Mouse (Mus musculus) CH12.LX (cell line): ENCODE measurements around the gene Mrps23. TPM values are rescaled to one million over a fixed set of nuclear protein-coding genes. Genes with fewer than 3 reads are reported as not detected.

ENCODE experiments used
- DNase-seq: peaks from one replicate; pipeline ENCODE4 v3.0.0-alpha.2; 2013; ENCODE audit errors: extremely low read depth
- H3K27ac ChIP-seq: 2 replicates; pipeline ENCODE4 v1.5.1; 2012; ENCODE audit warnings: low read depth, mild to moderate bottlenecking, control low read depth, moderate library complexity; ENCODE audit not compliant: insufficient read depth
- H3K27me3 ChIP-seq: replicated peaks from 2 replicates; pipeline ENCODE3; 2012; ENCODE audit warnings: inconsistent platforms
- H3K36me3 ChIP-seq, 2 experiments: replicated peaks in 1 of 2; 2 replicates each; pipeline versions ENCODE3 to v1.6.1; 2012; ENCODE audit warnings: inconsistent platforms in 1 of 2, low read length in 1 of 2, mild to moderate bottlenecking in 1 of 2, mixed read lengths in 1 of 2, moderate library complexity in 1 of 2; ENCODE audit not compliant: control insufficient read depth in 1 of 2, insufficient read depth in 1 of 2
- H3K4me1 ChIP-seq, 2 experiments: 2 replicates each; pipeline ENCODE4 v1.6.1; 2012; ENCODE audit warnings: inconsistent platforms in 1 of 2, moderate library complexity in 1 of 2; ENCODE audit not compliant: insufficient read depth in 2 of 2, control insufficient read depth in 1 of 2
- H3K4me2 ChIP-seq: 2 replicates; pipeline ENCODE4 v1.6.1; 2012; ENCODE audit warnings: low read depth, mild to moderate bottlenecking, control low read depth; ENCODE audit not compliant: poor library complexity, insufficient read depth, severe bottlenecking
- H3K4me3 ChIP-seq, 3 experiments: fragments of 150-350 bp in 1 of 3; sonication (generic) in 1 of 3; replicated peaks in 1 of 3; 2 replicates each; pipeline versions ENCODE3 to v1.5.1; 2011 to 2012; ENCODE audit warnings: low read depth in 2 of 3, low read length in 2 of 3, mild to moderate bottlenecking in 2 of 3, moderate library complexity in 2 of 3, control low read depth in 1 of 3, improper control_type of control experiment in 1 of 3, inconsistent platforms in 1 of 3, mixed read lengths in 1 of 3; ENCODE audit not compliant: poor library complexity in 1 of 3
- H3K79me2 ChIP-seq: replicated peaks from 2 replicates; pipeline ENCODE4 v1.6.1; 2012; ENCODE audit warnings: mild to moderate bottlenecking, moderate library complexity; ENCODE audit not compliant: control insufficient read depth, poor library complexity, insufficient read depth, severe bottlenecking; ENCODE audit errors: extremely low read depth
- H3K9ac ChIP-seq: 2 replicates; pipeline ENCODE4 v1.6.1; 2012; ENCODE audit warnings: low read depth, mild to moderate bottlenecking, control low read depth, moderate library complexity; ENCODE audit not compliant: insufficient read depth
- H3K9me3 ChIP-seq: replicated peaks from 2 replicates; pipeline ENCODE3; 2012; ENCODE audit warnings: low read length, inconsistent platforms, mixed read lengths
- BHLHE40 ChIP-seq: IDR thresholded peaks from 2 replicates; pipeline ENCODE4 v1.6.1; 2011; ENCODE audit warnings: mild to moderate bottlenecking, low read depth, low read length, improper control_type of control experiment
- CHD1 ChIP-seq: IDR thresholded peaks from 2 replicates; pipeline ENCODE4 v1.6.1; 2012; ENCODE audit warnings: low read depth, low read length, improper control_type of control experiment, inconsistent platforms
- CHD2 ChIP-seq: IDR thresholded peaks from 2 replicates; pipeline ENCODE4 v1.6.1; 2011; ENCODE audit warnings: low read length, improper control_type of control experiment
- CTCF ChIP-seq, 2 experiments: IDR thresholded peaks in 1 of 2; conservative IDR thresholded peaks in 1 of 2; 2 replicates each; pipeline ENCODE4 v1.5.1; 2011 to 2012; ENCODE audit warnings: low read depth in 2 of 2, low read length in 2 of 2, improper control_type of control experiment in 1 of 2, inconsistent platforms in 1 of 2, mild to moderate bottlenecking in 1 of 2, moderate library complexity in 1 of 2
- ETS1 ChIP-seq: conservative IDR thresholded peaks from 2 replicates; pipeline ENCODE4 v1.6.1; 2012; ENCODE audit warnings: low read depth, mild to moderate bottlenecking, inconsistent platforms, low read length, improper control_type of control experiment, moderate library complexity
- GABPA ChIP-seq: IDR thresholded peaks from 2 replicates; pipeline ENCODE4 v1.6.1; 2012; ENCODE audit warnings: low read depth, low read length, improper control_type of control experiment, inconsistent platforms; ENCODE audit not compliant: insufficient replicate concordance
- IRF4 ChIP-seq: IDR thresholded peaks from 2 replicates; pipeline ENCODE4 v1.6.1; 2014; ENCODE audit warnings: low read depth, mild to moderate bottlenecking, inconsistent platforms, low read length, improper control_type of control experiment
- MAZ ChIP-seq: IDR thresholded peaks from 2 replicates; pipeline ENCODE4 v1.6.1; 2012; ENCODE audit warnings: low read depth, mild to moderate bottlenecking, inconsistent platforms, low read length, improper control_type of control experiment, moderate library complexity
- MEF2A ChIP-seq: IDR thresholded peaks from 2 replicates; pipeline ENCODE4 v1.6.1; 2014; ENCODE audit warnings: low read depth, mild to moderate bottlenecking, inconsistent platforms, low read length, improper control_type of control experiment, borderline replicate concordance
- MYC ChIP-seq: IDR thresholded peaks from 2 replicates; pipeline ENCODE4 v1.6.1; 2011; ENCODE audit warnings: low read depth, mild to moderate bottlenecking, improper control_type of control experiment, low read length
- NELFE ChIP-seq: IDR thresholded peaks from 2 replicates; pipeline ENCODE4 v1.6.1; 2011; ENCODE audit warnings: low read depth, low read length, improper control_type of control experiment
- RAD21 ChIP-seq: IDR thresholded peaks from 2 replicates; pipeline ENCODE4 v1.6.1; 2011; ENCODE audit warnings: low read depth, mild to moderate bottlenecking, low read length, improper control_type of control experiment, moderate library complexity
- SMC3 ChIP-seq: IDR thresholded peaks from 2 replicates; pipeline ENCODE4 v1.6.1; 2011; ENCODE audit warnings: low read depth, low read length, improper control_type of control experiment
- TBP ChIP-seq: conservative IDR thresholded peaks from 2 replicates; pipeline ENCODE4 v1.6.1; 2011; ENCODE audit warnings: low read depth, low read length, improper control_type of control experiment
- TCF12 ChIP-seq: IDR thresholded peaks from 2 replicates; pipeline ENCODE4 v1.6.1; 2014; ENCODE audit warnings: low read depth, mild to moderate bottlenecking, inconsistent platforms, low read length, improper control_type of control experiment
- UBTF ChIP-seq: IDR thresholded peaks from 2 replicates; pipeline ENCODE4 v1.6.1; 2012; ENCODE audit warnings: low read depth, mild to moderate bottlenecking, inconsistent platforms, low read length, improper control_type of control experiment, moderate library complexity
- ZC3H11A ChIP-seq: IDR thresholded peaks from 2 replicates; pipeline ENCODE4 v1.6.1; 2012; ENCODE audit warnings: low read depth, mild to moderate bottlenecking, inconsistent platforms, low read length, improper control_type of control experiment
- ZMIZ1 ChIP-seq: IDR thresholded peaks from 2 replicates; pipeline ENCODE4 v1.6.1; 2012; ENCODE audit warnings: low read depth, mild to moderate bottlenecking, inconsistent platforms, low read length, improper control_type of control experiment
- ZNF384 ChIP-seq: IDR thresholded peaks from 2 replicates; pipeline ENCODE4 v1.6.1; 2012; ENCODE audit warnings: low read depth, low read length, improper control_type of control experiment, inconsistent platforms
- dilution Hi-C: fragments of 300-500 bp; cut with MboI; formaldehyde crosslinking; loops from 2 replicates; pipeline ENCODE4 v1.14.3; 2020; ENCODE audit warnings: low sequenced_read_pairs; ENCODE audit not compliant: extremely low pct_unique_long_range_greater_than_20kb, extremely low pct_ligation_motif_present
- in situ Hi-C: fragments of 300-500 bp; cut with MboI; formaldehyde crosslinking; loops from 3 replicates; pipeline ENCODE4 v1.14.3; 2019; ENCODE audit warnings: low sequenced_read_pairs, low pct_ligation_motif_present, low pct_unique_long_range_greater_than_20kb, mixed read lengths
- polyA plus RNA-seq: library from polyadenylated mRNA; unstranded; fragments of >175 nt; gene quantifications from 2 replicates; pipeline ENCODE4 v1.2.1, GENCODE M21; 2012; ENCODE audit warnings: low read depth; ENCODE audit not compliant: insufficient read length
- total RNA-seq, 2 experiments: library from RNA; depleted of rRNA; stranded (reverse); fragments of 300-350 nt in 1 of 2; fragments of >200 nt in 1 of 2; gene quantifications; 2 replicates each; pipeline ENCODE4 v1.2.3; 2012 to 2014

Mrps23 gene
- total and polyA plus RNA-seq, 3 experiments: 185 to 233 (median 227) TPM

GRCm38 (mm10) chr11:88161051-88161581 is 43.1 kb upstream of the Mrps23 start:
- peaks cover 0 to 16% of the 10 kb centered on the region in 2 experiments; a peak in 2 of 4 replicates for H3K4me1 ChIP-seq
- H3K4me3 ChIP-seq: peak overlapping the region in 1 of 3 experiments; percentile 9
- H3K27me3 ChIP-seq: peaks cover 65% of the 10 kb centered on the region
- no peak for DNase-seq
- no peaks in the 10 kb centered on the region for H3K9me3 ChIP-seq
- H3K79me2 ChIP-seq: no peaks in the 10 kb centered on the region
- dilution Hi-C loops: no loop called here
- H3K36me3 ChIP-seq: no peaks in the 10 kb centered on the region
- no peak for TF ChIP-seq CHD1
- 0 out of 2 replicates have a peak, but pooled peaks have one; percentile 38 for TF ChIP-seq IRF4
- 0 out of 2 replicates have a peak, but pooled peaks have one; percentile 36 for TF ChIP-seq TCF12
- 0 out of 2 replicates have a peak, but pooled peaks have one; percentile 59 for TF ChIP-seq MAZ
- TF ChIP-seq UBTF: no peak
- 0 out of 2 replicates have a peak, but pooled peaks have one; percentile 4 for TF ChIP-seq BHLHE40
- TF ChIP-seq, all 38 proteins: peak for 4
- H3K9ac ChIP-seq: no peak overlapping the region
- in situ Hi-C loops: no loop called here
- H3K27ac ChIP-seq: no peak overlapping the region
- H3K4me2 ChIP-seq: peak overlapping the region; percentile 98

DNA sequence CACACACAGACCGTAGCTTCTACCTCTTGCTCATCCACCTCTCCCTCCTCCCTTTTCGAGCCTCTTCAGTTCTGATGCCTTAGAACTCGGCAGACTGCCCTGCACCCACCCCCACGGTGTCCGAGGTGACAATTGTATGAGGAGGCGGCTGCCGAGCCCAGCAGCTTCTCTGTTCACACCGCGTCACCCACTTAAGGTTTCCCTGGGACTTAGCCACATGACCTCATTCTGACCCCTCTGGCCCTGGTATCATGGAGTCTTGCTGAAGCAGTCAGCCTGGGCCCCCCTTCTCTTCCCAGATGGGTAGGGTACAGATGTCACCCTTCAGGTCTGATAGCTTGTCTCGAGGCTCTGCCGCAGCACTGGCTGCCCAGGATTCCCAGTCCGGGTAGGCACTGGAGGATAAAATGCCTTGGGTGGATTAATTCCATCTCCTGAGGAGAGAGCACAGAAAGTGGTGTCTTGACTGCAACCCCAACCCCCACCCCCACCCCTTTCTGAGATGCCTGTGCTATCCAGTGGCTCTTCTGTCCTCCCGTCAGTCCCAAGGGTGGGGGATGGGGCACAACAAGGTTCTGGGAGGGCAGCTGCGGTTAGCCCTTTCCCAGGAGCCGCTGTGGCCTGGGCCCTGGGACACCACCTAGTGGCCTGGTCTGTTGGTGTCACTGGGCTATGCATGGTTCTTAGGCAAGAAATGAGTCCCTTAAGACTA is 42.4 kb upstream of the Mrps23 start:
- in situ Hi-C loops (no loop called here), dilution Hi-C loops (no loop called here)
- peaks cover 69% of the 10 kb centered on the region for H3K27me3 ChIP-seq
- DNase-seq: peak; percentile 76
- no peaks in the 10 kb centered on the region for H3K9me3 ChIP-seq
- peak overlapping the region; percentile 98 for H3K4me2 ChIP-seq
- TF ChIP-seq MYC: no peak
- TF ChIP-seq TCF12: 0 out of 2 replicates have a peak, but pooled peaks have one; percentile 42
- peak; percentile 87 for TF ChIP-seq RAD21
- peak; percentile 86 for TF ChIP-seq CHD2
- no peak for TF ChIP-seq ZMIZ1
- peak; percentile 63; the same call in 1 of the 2 replicates for TF ChIP-seq ZC3H11A
- 0 out of 2 replicates have a peak, but pooled peaks have one; percentile 12 for TF ChIP-seq MAZ
- no peak for TF ChIP-seq TBP
- TF ChIP-seq ETS1: no peak; the same call in 1 of the 2 replicates
- TF ChIP-seq GABPA: no peak
- TF ChIP-seq NELFE: peak; percentile 47; the same call in 1 of the 2 replicates
- peak; percentile 42 to 96; a peak in 3 of 4 replicates for TF ChIP-seq CTCF (conservative IDR thresholded peaks at IDR 0.05 in 1 of 2, IDR thresholded peaks at IDR 0.05 in 1 of 2; ENCODE audit: low read depth in 2 of 2, low read length in 2 of 2)
- TF ChIP-seq ZNF384: no peak
- TF ChIP-seq IRF4: peak; percentile 94
- 0 out of 2 replicates have a peak, but pooled peaks have one; percentile 27 for TF ChIP-seq BHLHE40
- TF ChIP-seq MEF2A: peak; percentile 32; the same call in 1 of the 2 replicates
- peak; percentile 98 for TF ChIP-seq SMC3
- TF ChIP-seq, all 38 proteins: peak for 11
- no peaks in the 10 kb centered on the region for H3K79me2 ChIP-seq
- H3K36me3 ChIP-seq: no peaks in the 10 kb centered on the region
- peaks cover 0 to 16% of the 10 kb centered on the region in 2 experiments; a peak in 2 of 4 replicates for H3K4me1 ChIP-seq
- no peak overlapping the region; the same call in 1 of the 2 replicates for H3K9ac ChIP-seq
- H3K27ac ChIP-seq: no peak overlapping the region
- peak overlapping the region; percentile 10 to 49 (median 26) for H3K4me3 ChIP-seq
